Mouse (Mus musculus) brain, adult 10 weeks (tissue): ENCODE results near the gene Rnf19b. TPM values are rescaled to one million over a fixed set of nuclear protein-coding genes. Genes with fewer than 3 reads are reported as not detected.

Experiments used
- polyA plus RNA-seq: library from polyadenylated mRNA; stranded (reverse); fragments of 350-450 nt; fragmentation: Illumina TruSeq; extraction: RNeasy Lipid Tissue Mini Kit (QIAGEN cat#74804); gene quantifications from one replicate; pipeline ENCODE4 v1.2.3, GENCODE M21; 2015; ENCODE audit warnings: low read depth, low replicate concordance

Rnf19b gene
- 44.5 TPM for polyA plus RNA-seq

DNA sequence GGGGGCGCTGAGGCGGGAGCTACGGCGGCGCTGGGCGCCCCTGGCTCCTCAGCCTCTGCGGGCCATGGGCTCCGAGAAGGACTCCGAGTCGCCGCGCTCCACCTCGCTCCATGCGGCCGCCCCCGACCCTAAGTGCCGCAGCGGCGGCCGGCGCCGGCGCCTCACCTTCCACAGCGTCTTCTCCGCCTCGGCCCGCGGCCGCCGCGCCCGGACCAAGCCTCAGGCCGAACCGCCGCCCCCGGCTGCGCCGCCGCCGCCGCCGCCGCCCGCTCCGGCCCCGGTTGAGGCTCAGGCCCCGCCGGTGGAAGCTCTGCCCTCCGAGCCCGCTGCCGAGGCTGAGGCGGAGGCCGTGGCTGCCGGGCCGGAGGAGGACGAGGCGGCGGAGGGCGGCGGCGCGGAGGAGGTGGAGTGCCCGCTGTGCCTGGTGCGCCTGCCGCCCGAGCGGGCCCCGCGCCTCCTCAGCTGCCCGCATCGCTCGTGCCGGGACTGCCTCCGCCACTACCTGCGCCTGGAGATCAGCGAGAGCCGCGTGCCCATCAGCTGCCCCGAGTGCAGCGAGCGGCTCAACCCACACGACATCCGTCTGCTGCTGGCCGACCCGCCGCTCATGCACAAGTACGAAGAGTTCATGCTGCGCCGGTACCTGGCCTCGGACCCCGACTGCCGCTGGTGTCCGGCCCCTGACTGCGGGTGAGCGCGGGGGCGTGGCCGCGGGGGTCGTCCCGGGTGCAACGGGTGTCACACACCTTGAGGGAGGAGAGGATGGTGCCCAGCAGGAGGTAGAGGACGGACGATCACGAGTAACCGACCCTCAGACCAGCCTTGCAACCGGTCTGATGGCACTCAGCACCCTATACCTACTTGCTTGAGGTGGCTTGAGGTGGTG is at the start of gene Rnf19b:
TSS of gene Rnf19b (plus strand) at position 65 of the 886 bp plus-strand sequence.

DNA sequence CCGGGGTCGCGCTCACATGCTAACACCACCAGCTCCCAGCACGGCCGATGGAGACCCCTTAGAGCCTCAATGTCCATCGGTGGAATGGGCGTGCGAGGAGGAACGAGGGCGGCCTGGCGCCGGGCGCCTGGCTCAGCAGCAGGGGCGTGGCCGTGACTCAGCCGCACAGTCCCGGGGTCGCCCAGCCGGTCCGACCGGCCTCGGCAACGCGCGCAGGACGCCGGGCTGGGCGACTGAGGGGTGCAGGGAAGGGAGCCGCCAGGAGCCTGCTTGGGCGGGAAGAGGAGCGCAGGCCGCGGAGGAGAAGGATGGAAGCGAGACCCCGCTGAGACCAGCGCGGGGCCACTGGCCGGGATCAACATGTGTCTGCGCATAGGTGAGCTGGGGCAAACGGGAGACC is 47.3 kb downstream of the Rnf19b start, which contains the start of gene Tmem54:
TSS of gene Tmem54 (plus strand) at position 193 of the 400 bp plus-strand sequence.

DNA sequence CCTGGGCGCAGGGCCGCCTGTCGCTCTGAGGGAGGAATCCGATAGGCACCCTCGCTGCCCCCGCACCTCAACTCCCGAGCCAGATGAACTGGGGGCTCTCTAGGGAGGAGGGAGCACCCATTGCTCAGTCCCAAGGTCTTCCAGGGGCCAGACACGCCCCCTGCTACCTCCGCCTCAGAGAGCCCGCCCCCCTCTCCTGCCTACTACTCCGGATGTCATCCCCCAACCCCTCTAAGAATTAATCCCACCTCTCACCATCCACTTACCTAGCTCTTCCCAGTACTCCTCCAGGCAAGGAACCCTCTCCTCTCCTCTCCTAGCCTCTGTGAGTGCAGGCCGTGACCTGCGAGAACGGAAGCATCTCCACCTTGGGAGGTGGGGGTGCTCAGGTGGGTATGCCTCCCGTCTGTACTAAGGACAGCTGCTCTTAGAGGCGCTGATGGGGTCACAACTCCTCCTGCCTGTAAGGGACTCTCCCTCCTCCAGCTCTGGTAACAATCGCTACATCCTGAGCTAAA is 63.6 kb downstream of the Rnf19b start, which contains the start of gene Hpca:
TSS of gene Hpca (minus strand) at position 468 of the 518 bp plus-strand sequence.

Other genes with a start within 250 kb of the Rnf19b start
- 12.0 TPM for gene Trim62, start 174.7 kb upstream of the Rnf19b start, polyA plus RNA-seq
- 39.1 TPM for gene Azin2, start 95.8 kb upstream of the Rnf19b start, polyA plus RNA-seq
- gene Ak2, start 66.3 kb upstream of the Rnf19b start, polyA plus RNA-seq: 36.0 TPM
- not detected for gene Tmem54, start 47.3 kb downstream of the Rnf19b start, polyA plus RNA-seq
- 1,134 TPM for gene Hpca, start 63.8 kb downstream of the Rnf19b start, polyA plus RNA-seq
- 73.9 TPM for gene Fndc5, start 78.7 kb downstream of the Rnf19b start, polyA plus RNA-seq
- 30.1 TPM for gene S100pbp, start 131.5 kb downstream of the Rnf19b start, polyA plus RNA-seq
- 88.2 TPM for gene Yars, start 131.5 kb downstream of the Rnf19b start, polyA plus RNA-seq
- 7.9 TPM for gene C77080, start 203.1 kb downstream of the Rnf19b start, polyA plus RNA-seq
- 1.3 TPM for gene Sync, start 229.3 kb downstream of the Rnf19b start, polyA plus RNA-seq